Mouse (Mus musculus) hindbrain, embryonic 15.5 days (tissue): ENCODE results near the gene St8sia1. TPM values are rescaled to one million over a fixed set of nuclear protein-coding genes. Genes with fewer than 3 reads are reported as not detected.

Experiments
- ATAC-seq: fragments of 200-750 bp; cut with Nextera tagmentation; 2 replicates; pipeline ENCODE4 v1.8.0; 2017; ENCODE audit warnings: low read depth, moderate number of reproducible peaks, moderate TSS enrichment; ENCODE audit not compliant: low FRiP score
- H3K27ac ChIP-seq: fragments of 300-500 bp; sonication (generic); replicated peaks from 2 replicates; pipeline ENCODE4 v1.5.1; 2015; ENCODE audit warnings: mild to moderate bottlenecking, inconsistent platforms
- H3K27me3 ChIP-seq: fragments of 300-500 bp; sonication (generic); 2 replicates; pipeline ENCODE4 v1.6.1; 2015; ENCODE audit warnings: control low read depth, inconsistent platforms
- H3K36me3 ChIP-seq: fragments of 300-500 bp; sonication (generic); 2 replicates; pipeline ENCODE4 v1.6.1; 2015; ENCODE audit warnings: control low read depth, inconsistent platforms
- H3K4me1 ChIP-seq: fragments of 300-500 bp; sonication (generic); replicated peaks from 2 replicates; pipeline ENCODE4 v1.6.1; 2015; ENCODE audit warnings: control low read depth, inconsistent platforms
- H3K4me2 ChIP-seq: fragments of 300-500 bp; sonication (generic); 2 replicates; pipeline ENCODE4 v1.6.1; 2015; ENCODE audit warnings: moderate library complexity, mild to moderate bottlenecking, inconsistent platforms
- H3K4me3 ChIP-seq: fragments of 300-500 bp; sonication (generic); 2 replicates; pipeline ENCODE4 v1.5.1; 2015; ENCODE audit warnings: mild to moderate bottlenecking, inconsistent platforms
- H3K9ac ChIP-seq: fragments of 300-500 bp; sonication (generic); 2 replicates; pipeline ENCODE4 v1.6.1; 2015; ENCODE audit warnings: inconsistent platforms
- H3K9me3 ChIP-seq: fragments of 300-500 bp; sonication (generic); 2 replicates; pipeline ENCODE4 v1.6.1; 2016; ENCODE audit warnings: control low read depth, inconsistent platforms
- WGBS: fragments of 180-500 bp; shearing (Covaris S2); methylation state at CpG from one replicate; pipeline ENCODE4 v1.1.7; 2015; 5-methylcytosine and 5-hydroxymethylcytosine counted together
- polyA plus RNA-seq: library from polyadenylated mRNA; unstranded; fragments of >200 nt; fragmentation: Nextera tagmentation; extraction: Ambion mirVana; gene quantifications from 2 replicates; pipeline ENCODE4 v1.2.1, GENCODE M21; 2015

St8sia1 gene
- polyA plus RNA-seq, 1 experiment from 2014 or later: 7.0 TPM

- Histone ChIP-seq H3K4me3 (no peak overlapping the region), H3K4me2 (no peak overlapping the region), H3K9ac (no peak overlapping the region), H3K36me3 (no peaks in the 10 kb centered on the region), H3K27me3 (no peaks in the 10 kb centered on the region), H3K9me3 (no peaks in the 10 kb centered on the region), H3K27ac (no peak overlapping the region), H3K4me1 (no peaks in the 10 kb centered on the region)
- ATAC-seq: no peak
- 87% methylated on average over 11 of the region's 11 CpGs for WGBS
These were observed 78.7 kb downstream of the St8sia1 start for GRCm38 (mm10) chr6:142885364-142886154.

GRCm38 (mm10) chr6:142884128-142884527, 80.1 kb downstream of the St8sia1 start:
- ATAC-seq: no peak; the same call in 1 of the 2 replicates
- no peak overlapping the region for H3K27ac ChIP-seq
- H3K36me3 ChIP-seq: no peaks in the 10 kb centered on the region
- no peaks in the 10 kb centered on the region for H3K9me3 ChIP-seq
- H3K4me3 ChIP-seq: no peak overlapping the region
- no peaks in the 10 kb centered on the region for H3K27me3 ChIP-seq
- H3K9ac ChIP-seq: no peak overlapping the region
- 59% methylated on average over 9 of the region's 9 CpGs for WGBS
- peaks cover 8% of the 10 kb centered on the region for H3K4me1 ChIP-seq
- H3K4me2 ChIP-seq: no peak overlapping the region

- no peak overlapping the region for H3K27ac ChIP-seq
- no peak for ATAC-seq
- WGBS: 91% methylated on average over 8 of the region's 8 CpGs
- no peaks in the 10 kb centered on the region for H3K27me3 ChIP-seq
- H3K4me3 ChIP-seq: no peak overlapping the region
- H3K9ac ChIP-seq: no peak overlapping the region
- H3K4me2 ChIP-seq: no peak overlapping the region
- H3K9me3 ChIP-seq: no peaks in the 10 kb centered on the region
- peaks cover 32% of the 10 kb centered on the region for H3K4me1 ChIP-seq
- no peaks in the 10 kb centered on the region for H3K36me3 ChIP-seq
These were observed 83.3 kb downstream of the St8sia1 start for GRCm38 (mm10) chr6:142880849-142881470.

GRCm38 (mm10) chr6:142878744-142879701, 85.2 kb downstream of the St8sia1 start:
- no peak overlapping the region for H3K9ac ChIP-seq
- 36% methylated on average over 15 of the region's 15 CpGs for WGBS
- ATAC-seq: no peak

GRCm38 (mm10) chr6:142877221-142877620, 87.0 kb downstream of the St8sia1 start:
- ATAC-seq: peak; percentile 17; the same call in 1 of the 2 replicates
- no peaks in the 10 kb centered on the region for H3K27me3 ChIP-seq
- H3K4me2 ChIP-seq: no peak overlapping the region
- no peak overlapping the region for H3K9ac ChIP-seq
- peaks cover 36% of the 10 kb centered on the region for H3K4me1 ChIP-seq
- no peaks in the 10 kb centered on the region for H3K9me3 ChIP-seq
- 31% methylated on average over 6 of the region's 6 CpGs for WGBS
- no peak overlapping the region for H3K4me3 ChIP-seq
- H3K27ac ChIP-seq: peak overlapping the region; percentile 58; the same call in 1 of the 2 replicates
- H3K36me3 ChIP-seq: no peaks in the 10 kb centered on the region

More at GRCm38 (mm10) chr6:142878744-142879701, 85.2 kb downstream of the St8sia1 start:
- Histone ChIP-seq H3K27ac (peak overlapping the region; percentile 36; the same call in 1 of the 2 replicates), H3K9me3 (no peaks in the 10 kb centered on the region), H3K4me2 (peak overlapping the region; percentile 0; the same call in 1 of the 2 replicates), H3K36me3 (no peaks in the 10 kb centered on the region), H3K4me3 (no peak overlapping the region), H3K27me3 (no peaks in the 10 kb centered on the region), H3K4me1 (peaks cover 36% of the 10 kb centered on the region)

- H3K4me1 ChIP-seq: peaks cover 36% of the 10 kb centered on the region
- H3K4me2 ChIP-seq: 0 out of 2 replicates have a peak overlapping the region, but pooled peaks have one; percentile 4
- H3K9me3 ChIP-seq: no peaks in the 10 kb centered on the region
- H3K9ac ChIP-seq: no peak overlapping the region
- peak; percentile 27; the same call in 1 of the 2 replicates for ATAC-seq
- no peaks in the 10 kb centered on the region for H3K36me3 ChIP-seq
- WGBS: 9% methylated on average over 8 of the region's 8 CpGs
- no peaks in the 10 kb centered on the region for H3K27me3 ChIP-seq
- H3K27ac ChIP-seq: no peak overlapping the region; the same call in 1 of the 2 replicates
- H3K4me3 ChIP-seq: no peak overlapping the region
These were observed 87.9 kb downstream of the St8sia1 start for GRCm38 (mm10) chr6:142876279-142876899.

GRCm38 (mm10) chr6:142873795-142874563, 90.3 kb downstream of the St8sia1 start:
- no peak for ATAC-seq
- H3K4me1 ChIP-seq: peaks cover 26% of the 10 kb centered on the region
- no peak overlapping the region for H3K27ac ChIP-seq
- H3K36me3 ChIP-seq: no peaks in the 10 kb centered on the region
- H3K4me2 ChIP-seq: no peak overlapping the region
- no peak overlapping the region for H3K9ac ChIP-seq
- no peaks in the 10 kb centered on the region for H3K27me3 ChIP-seq
- H3K9me3 ChIP-seq: no peaks in the 10 kb centered on the region
- no peak overlapping the region for H3K4me3 ChIP-seq
- WGBS: 80% methylated on average over 11 of the region's 11 CpGs

- no peak for ATAC-seq
- no peak overlapping the region for H3K27ac ChIP-seq
- H3K9ac ChIP-seq: no peak overlapping the region
- H3K36me3 ChIP-seq: no peaks in the 10 kb centered on the region
- H3K4me2 ChIP-seq: no peak overlapping the region
- no peaks in the 10 kb centered on the region for H3K9me3 ChIP-seq
- H3K4me3 ChIP-seq: no peak overlapping the region
- peaks cover 8% of the 10 kb centered on the region for H3K4me1 ChIP-seq
- no peaks in the 10 kb centered on the region for H3K27me3 ChIP-seq
- 66% methylated on average over 7 of the region's 7 CpGs for WGBS
These were observed 94.4 kb downstream of the St8sia1 start for GRCm38 (mm10) chr6:142869715-142870422.

- ATAC-seq: peak; percentile 86
These were observed 96.7 kb downstream of the St8sia1 start for GRCm38 (mm10) chr6:142867471-142868055.

GRCm38 (mm10) chr6:142867023-142867422, 97.2 kb downstream of the St8sia1 start:
- H3K4me2 ChIP-seq: no peak overlapping the region
- H3K27ac ChIP-seq: peak overlapping the region; percentile 78
- H3K36me3 ChIP-seq: peaks cover 8% of the 10 kb centered on the region; the same call in 1 of the 2 replicates
- H3K4me3 ChIP-seq: no peak overlapping the region
- ATAC-seq: peak; percentile 48; the same call in 1 of the 2 replicates
- H3K9ac ChIP-seq: no peak overlapping the region
- peaks cover 8% of the 10 kb centered on the region for H3K4me1 ChIP-seq
- no peaks in the 10 kb centered on the region for H3K9me3 ChIP-seq
- H3K27me3 ChIP-seq: no peaks in the 10 kb centered on the region
- whole genome bisulfite sequencing: 97% methylated on average over 2 of the region's 2 CpGs

More at GRCm38 (mm10) chr6:142867471-142868055, 96.7 kb downstream of the St8sia1 start:
- Histone ChIP-seq H3K4me1 (peaks cover 8% of the 10 kb centered on the region), H3K27ac (peak overlapping the region; percentile 78), H3K4me3 (no peak overlapping the region), H3K36me3 (peaks cover 7% of the 10 kb centered on the region; the same call in 1 of the 2 replicates), H3K4me2 (peak overlapping the region; percentile 22), H3K9ac (no peak overlapping the region), H3K9me3 (no peaks in the 10 kb centered on the region), H3K27me3 (no peaks in the 10 kb centered on the region)
- WGBS: 8% methylated on average over 9 of the region's 9 CpGs
